Mouse (Mus musculus) erythroblast, embryonic 14.5 days (primary cell): ENCODE results near the gene Emc1.

Experiments used
- GATA1 ChIP-seq: IDR thresholded peaks from 2 replicates; pipeline ENCODE4 v1.6.1; 2012; ENCODE audit warnings: low read length, inconsistent platforms, mixed read lengths
- TAL1 ChIP-seq: IDR thresholded peaks from 3 replicates; pipeline ENCODE4 v1.6.1; 2012; ENCODE audit warnings: low read length, inconsistent platforms, mixed read lengths

GRCm38 (mm10) chr4:139341556-139342233 lies 10.7 kb upstream of the Emc1 start:
- no peak for TF ChIP-seq GATA1
- TF ChIP-seq TAL1 = no peak
